Mouse (Mus musculus) C2C12 (cell line): ENCODE measurements at regions not wholly inside any gene's neighbourhood (a gene's known extent, or its start where the extent isn't known, plus 50 kb on each side); places are given as distances from the start of the nearest gene placed in this dataset.
A peak's percentile ranks its signal among the peaks of the same experiment; 100 is the strongest.

ENCODE experiments used
- H3K27me3 ChIP-seq: one replicate; pipeline ENCODE4 v1.6.1; 2011; ENCODE audit not compliant: control insufficient read depth, insufficient read depth, insufficient read length
- H3K36me3 ChIP-seq: one replicate; pipeline ENCODE4 v1.6.1; 2011; ENCODE audit not compliant: control insufficient read depth, insufficient read depth
- H3K4me3 ChIP-seq: one replicate; pipeline ENCODE4 v1.5.1; 2011; ENCODE audit warnings: mild to moderate bottlenecking, control low read depth; ENCODE audit not compliant: poor library complexity, insufficient read depth, severe bottlenecking
- H3K79me2 ChIP-seq: one replicate; pipeline ENCODE4 v1.6.1; 2011; ENCODE audit not compliant: control insufficient read depth, insufficient read depth
- H3K79me3 ChIP-seq: one replicate; pipeline ENCODE4 v1.6.1; 2011; ENCODE audit warnings: low read depth, control low read depth
- H3ac ChIP-seq: one replicate; pipeline ENCODE3; 2011; ENCODE audit warnings: low read depth; ENCODE audit not compliant: control insufficient read depth, insufficient read length
- CEBPB ChIP-seq: IDR thresholded peaks from one replicate; pipeline ENCODE4 v1.6.1; 2011; ENCODE audit warnings: low read depth, mild to moderate bottlenecking, control low read depth, moderate library complexity
- CTCF ChIP-seq: IDR thresholded peaks from one replicate; pipeline ENCODE4 v1.5.1; 2011; ENCODE audit not compliant: control insufficient read depth, insufficient read depth, insufficient read length
- FOSL1 ChIP-seq: IDR thresholded peaks from one replicate; pipeline ENCODE4 v1.8.0; 2011; ENCODE audit warnings: mild to moderate bottlenecking, low read length; ENCODE audit not compliant: poor library complexity, insufficient read depth, severe bottlenecking
- MAX ChIP-seq: IDR thresholded peaks from one replicate; pipeline ENCODE4 v1.6.1; 2011; ENCODE audit warnings: mild to moderate bottlenecking, control low read depth
- MYOD1 ChIP-seq: IDR thresholded peaks from one replicate; pipeline ENCODE4 v1.6.1; 2011; ENCODE audit warnings: low read depth; ENCODE audit not compliant: control insufficient read depth, insufficient read length
- MYOG ChIP-seq: IDR thresholded peaks from one replicate; pipeline ENCODE4 v1.6.1; 2011; ENCODE audit not compliant: control insufficient read depth, insufficient read length; ENCODE audit errors: extremely low read depth
- USF1 ChIP-seq: IDR thresholded peaks from one replicate; pipeline ENCODE4 v1.6.1; 2011; ENCODE audit warnings: low read depth, mild to moderate bottlenecking, control low read depth, moderate library complexity

- no peak for TF ChIP-seq CEBPB
- TF ChIP-seq FOSL1: no peak
- no peak for TF ChIP-seq MYOD1
- Histone ChIP-seq H3K79me2 (no peaks in the 10 kb centered on the region), H3K4me3 (no peak overlapping the region), H3K36me3 (no peaks in the 10 kb centered on the region), H3K79me3 (no peaks in the 10 kb centered on the region), H3K27me3 (no peaks in the 10 kb centered on the region), H3ac (no peak overlapping the region)
Observed at GRCm38 (mm10) chrX:13224902-13225301, 55.9 kb upstream of the Ddx3x start.

GRCm38 (mm10) chrX:13226429-13226828 is 54.3 kb upstream of the Ddx3x start:
- no peaks in the 10 kb centered on the region for H3K79me3 ChIP-seq
- no peak overlapping the region for H3ac ChIP-seq
- H3K4me3 ChIP-seq: no peak overlapping the region
- no peaks in the 10 kb centered on the region for H3K36me3 ChIP-seq
- no peaks in the 10 kb centered on the region for H3K79me2 ChIP-seq
- no peaks in the 10 kb centered on the region for H3K27me3 ChIP-seq
- TF ChIP-seq MYOG: no peak
- TF ChIP-seq USF1: no peak
- no peak for TF ChIP-seq CEBPB
- no peak for TF ChIP-seq MYOD1
- TF ChIP-seq CTCF: no peak
- no peak for TF ChIP-seq MAX
- TF ChIP-seq FOSL1: no peak

- Histone ChIP-seq H3K79me2 (no peaks in the 10 kb centered on the region), H3K4me3 (peak overlapping the region; percentile 24), H3ac (peak overlapping the region; percentile 9), H3K36me3 (no peaks in the 10 kb centered on the region), H3K27me3 (no peaks in the 10 kb centered on the region), H3K79me3 (no peaks in the 10 kb centered on the region)
- TF ChIP-seq CTCF: no peak
Observed at GRCm38 (mm10) chrX:13229891-13230614, 50.7 kb upstream of the Ddx3x start.

GRCm38 (mm10) chrX:13230615-13231179 is 50.1 kb upstream of the Ddx3x start:
- no peaks in the 10 kb centered on the region for H3K36me3 ChIP-seq
- no peaks in the 10 kb centered on the region for H3K79me2 ChIP-seq
- TF ChIP-seq MYOD1 (no peak), MAX (peak; percentile 24), MYOG (no peak)

More at GRCm38 (mm10) chrX:13230615-13231179, 50.1 kb upstream of the Ddx3x start:
- peak overlapping the region; percentile 24 for H3K4me3 ChIP-seq
- no peaks in the 10 kb centered on the region for H3K79me3 ChIP-seq
- peak overlapping the region; percentile 27 for H3ac ChIP-seq
- H3K27me3 ChIP-seq: no peaks in the 10 kb centered on the region
